Mouse (Mus musculus): ENCODE measurements around the gene Mpnd. TPM values are rescaled to one million over a fixed set of nuclear protein-coding genes. Genes with fewer than 3 reads are reported as not detected.

Mpnd gene
- polyA plus RNA-seq, 1 experiment from 2014 or later = 80.1 TPM

DNA sequence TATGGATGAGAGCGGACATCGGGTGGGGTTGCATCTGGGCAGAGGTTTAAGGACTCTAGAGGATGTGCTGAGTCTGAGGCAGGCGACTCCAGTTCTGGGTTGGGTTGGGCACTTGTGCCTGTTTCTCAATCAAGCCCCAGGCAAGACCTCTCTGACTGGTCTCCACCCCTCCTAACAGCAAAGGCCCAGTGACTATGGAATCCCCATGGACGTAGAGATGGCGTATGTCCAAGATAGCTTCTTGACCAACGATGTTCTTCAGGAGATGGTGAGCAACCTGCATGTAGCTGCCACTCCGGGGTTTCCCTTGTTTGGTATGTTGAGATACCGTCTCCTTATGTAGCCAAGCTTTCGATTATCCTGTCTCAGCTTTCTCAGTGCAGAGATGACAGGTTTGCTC lies 9.8 kb downstream of the Mpnd start:
- Histone ChIP-seq H3K4me3 (ENCODE audit: low read length) (no peak overlapping the region), H3K4me2 (ENCODE audit: low read depth, low read length) (no peak overlapping the region), H3K27ac (ENCODE audit: low read length) (no peak overlapping the region), H3K4me1 (replicated peaks; ENCODE audit: control insufficient read depth, insufficient read depth, low read length) (peaks cover 3% of the 10 kb centered on the region), H3K9me3 (ENCODE audit: control insufficient read depth, low read length) (peaks cover 2% of the 10 kb centered on the region; the same call in 1 of the 2 replicates), H3K36me3 (ENCODE audit: control insufficient read depth, insufficient read depth, low read length) (peaks cover 64% of the 10 kb centered on the region), H3K9ac (ENCODE audit: low read length) (no peak overlapping the region), H3K27me3 (ENCODE audit: control insufficient read depth, insufficient read depth, low read depth, low read length) (no peaks in the 10 kb centered on the region)
- 89% methylated on average over 9 of the region's 9 CpGs for WGBS
- ATAC-seq (ENCODE audit: low read depth) = no peak

DNA sequence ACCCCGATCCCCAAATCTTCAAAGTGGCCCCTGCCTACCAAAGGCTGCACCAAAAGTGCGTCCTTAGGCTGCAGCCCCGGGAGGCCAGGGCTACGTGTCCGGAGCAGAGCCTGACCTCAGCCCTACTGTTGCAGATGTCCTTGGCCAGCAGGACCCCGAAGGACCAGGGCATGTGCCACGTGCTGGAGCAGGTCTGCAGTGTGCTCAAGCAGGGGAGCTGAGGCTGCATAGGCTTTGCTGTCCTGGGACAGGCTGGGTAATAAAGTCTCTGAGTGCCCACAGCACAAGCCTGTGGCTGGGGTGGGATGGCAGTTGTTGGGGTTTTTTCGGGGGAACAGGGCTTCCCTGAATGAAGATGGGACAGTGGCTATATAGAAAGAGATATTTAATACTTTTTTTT lies 10.9 kb downstream of the Mpnd start:
- H3K4me2 ChIP-seq (ENCODE audit: low read depth, low read length) = no peak overlapping the region
- no peak overlapping the region for H3K4me3 ChIP-seq (ENCODE audit: low read length)
- no peak overlapping the region for H3K27ac ChIP-seq (ENCODE audit: low read length)
- ATAC-seq (ENCODE audit: low read depth) = no peak
- 87% methylated on average over 8 of the region's 8 CpGs for WGBS
- H3K36me3 ChIP-seq (ENCODE audit: control insufficient read depth, insufficient read depth, low read length) = peaks cover 63% of the 10 kb centered on the region
- H3K27me3 ChIP-seq (ENCODE audit: control insufficient read depth, insufficient read depth, low read depth, low read length) = no peaks in the 10 kb centered on the region
- H3K9me3 ChIP-seq (ENCODE audit: control insufficient read depth, low read length) = peaks cover 2% of the 10 kb centered on the region; the same call in 1 of the 2 replicates
- H3K9ac ChIP-seq (ENCODE audit: low read length) = no peak overlapping the region
- H3K4me1 ChIP-seq (replicated peaks; ENCODE audit: control insufficient read depth, insufficient read depth, low read length) = no peaks in the 10 kb centered on the region

DNA sequence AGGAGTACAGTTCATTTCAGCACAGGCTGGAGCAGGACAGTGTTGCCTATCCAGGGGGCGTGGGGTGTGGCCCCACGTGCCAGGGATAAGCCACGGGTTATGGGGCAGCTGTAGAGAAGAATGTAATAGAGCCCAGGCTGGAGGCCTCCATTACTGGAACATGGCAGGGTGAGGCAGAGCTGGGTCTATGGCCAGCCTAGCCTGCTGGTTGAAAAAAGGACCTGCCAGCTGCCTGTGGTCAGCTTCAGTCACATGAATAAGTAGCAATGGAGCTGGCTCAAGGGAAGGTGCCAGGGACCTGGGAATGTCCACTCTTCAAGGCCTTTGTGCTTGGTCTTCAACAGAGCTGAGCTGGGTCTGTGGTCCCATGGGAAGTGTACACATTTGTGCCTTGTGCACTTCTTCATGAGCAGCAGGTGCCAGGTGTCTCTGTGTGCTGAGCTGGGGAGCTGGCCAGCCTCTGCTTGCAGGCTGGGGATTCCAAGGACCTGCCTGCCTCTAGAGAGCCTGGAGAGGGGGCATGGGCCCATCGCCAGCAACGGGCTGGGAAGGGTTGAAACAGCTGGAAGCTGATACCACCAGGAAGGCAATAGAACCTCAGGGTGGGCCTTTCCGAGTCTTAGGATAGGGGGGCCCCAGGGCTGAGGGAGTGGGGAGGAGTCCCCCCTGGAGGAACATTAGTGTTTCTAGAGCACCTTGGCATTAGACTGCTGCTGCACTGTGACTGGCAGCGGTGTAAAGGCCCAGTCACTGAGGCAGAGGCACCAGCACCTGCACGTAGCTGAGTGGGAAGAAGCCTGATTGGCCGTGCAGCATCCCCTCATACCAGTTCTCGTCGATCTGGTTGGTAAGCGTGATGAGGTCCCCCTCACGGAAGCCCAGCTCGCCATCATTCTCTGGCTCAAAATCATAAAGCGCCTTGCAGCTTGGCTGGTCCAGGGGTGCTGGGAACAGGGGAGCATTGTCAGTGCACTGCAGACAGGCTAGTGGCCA lies 11.6 kb downstream of the Mpnd start:
- Histone ChIP-seq H3K9ac (ENCODE audit: low read length) (no peak overlapping the region), H3K27me3 (ENCODE audit: control insufficient read depth, insufficient read depth, low read depth, low read length) (no peaks in the 10 kb centered on the region), H3K27ac (ENCODE audit: low read length) (no peak overlapping the region), H3K4me1 (replicated peaks; ENCODE audit: control insufficient read depth, insufficient read depth, low read length) (no peaks in the 10 kb centered on the region), H3K4me3 (ENCODE audit: low read length) (no peak overlapping the region), H3K36me3 (ENCODE audit: control insufficient read depth, insufficient read depth, low read length) (peaks cover 56% of the 10 kb centered on the region), H3K4me2 (ENCODE audit: low read depth, low read length) (no peak overlapping the region), H3K9me3 (ENCODE audit: control insufficient read depth, low read length) (peaks cover 2% of the 10 kb centered on the region; the same call in 1 of the 2 replicates)
- 74% methylated on average over 15 of the region's 15 CpGs for WGBS
- no peak for ATAC-seq (ENCODE audit: low read depth)

DNA sequence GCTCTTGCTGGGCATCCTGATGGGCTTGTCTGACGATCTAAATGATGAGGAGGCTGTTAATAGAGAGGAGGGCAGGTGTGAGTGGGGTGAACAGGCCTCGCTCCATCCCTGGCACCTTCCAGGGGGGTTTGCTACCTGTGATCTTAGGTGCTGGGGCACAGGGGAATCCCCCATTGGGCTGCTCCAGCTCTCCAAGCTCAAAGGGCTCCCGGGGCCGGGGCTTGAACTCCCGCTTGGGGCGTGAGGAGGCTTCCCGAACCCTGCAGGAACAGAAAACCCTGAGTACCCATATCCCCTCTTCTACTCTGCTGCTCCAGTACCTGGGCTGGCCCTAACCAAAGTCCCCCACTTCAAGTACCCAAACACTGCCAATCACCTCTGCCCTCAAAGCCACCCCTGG lies 12.3 kb downstream of the Mpnd start:
- Histone ChIP-seq H3K4me1 (replicated peaks; ENCODE audit: control insufficient read depth, insufficient read depth, low read length) (no peaks in the 10 kb centered on the region), H3K4me3 (ENCODE audit: low read length) (no peak overlapping the region), H3K36me3 (ENCODE audit: control insufficient read depth, insufficient read depth, low read length) (peaks cover 54% of the 10 kb centered on the region), H3K27ac (ENCODE audit: low read length) (no peak overlapping the region), H3K9ac (ENCODE audit: low read length) (no peak overlapping the region), H3K4me2 (ENCODE audit: low read depth, low read length) (no peak overlapping the region), H3K9me3 (ENCODE audit: control insufficient read depth, low read length) (peaks cover 2% of the 10 kb centered on the region; the same call in 1 of the 2 replicates), H3K27me3 (ENCODE audit: control insufficient read depth, insufficient read depth, low read depth, low read length) (no peaks in the 10 kb centered on the region)
- WGBS = 85% methylated on average over 7 of the region's 7 CpGs
- ATAC-seq (ENCODE audit: low read depth) = 0 out of 2 replicates have a peak, but pooled peaks have one; percentile 4

DNA sequence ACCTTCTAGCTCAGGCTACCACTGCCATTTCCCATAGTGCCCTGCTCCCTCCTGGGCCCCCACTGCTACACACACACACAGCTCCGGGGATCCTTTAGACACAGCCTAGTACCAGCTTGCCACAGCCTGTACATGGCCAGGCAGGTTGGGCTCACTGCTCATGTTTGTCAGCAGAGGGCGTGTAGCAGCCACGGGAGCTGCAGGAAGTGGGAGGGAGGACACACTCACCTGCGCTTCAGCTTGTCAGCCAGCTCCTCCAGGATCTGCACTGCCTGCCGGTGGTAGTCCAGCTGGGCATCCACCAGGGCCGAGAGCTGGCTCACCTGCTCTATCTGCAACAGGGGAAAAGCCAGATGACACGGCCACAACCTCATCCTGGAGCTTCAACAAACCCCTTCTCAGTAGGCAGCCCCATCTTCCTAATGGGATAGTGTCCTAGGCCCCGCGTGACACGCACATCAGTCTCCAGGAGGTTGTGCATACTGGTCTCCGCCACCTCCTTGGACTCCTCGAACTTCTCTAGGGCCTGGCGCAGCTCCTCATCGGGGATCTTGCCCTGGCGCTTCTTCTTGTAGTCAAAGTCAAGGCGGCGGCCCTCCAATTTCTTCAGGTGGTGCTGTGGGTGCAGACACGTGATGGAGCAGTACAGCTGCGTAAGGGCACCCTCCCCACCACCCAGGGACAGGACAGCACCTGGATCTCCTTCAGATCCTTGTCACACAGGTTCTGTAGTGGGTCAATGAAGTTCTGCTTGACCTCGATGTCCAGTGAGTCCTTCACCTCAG lies 13.0 kb downstream of the Mpnd start:
- Histone ChIP-seq H3K4me1 (replicated peaks; ENCODE audit: control insufficient read depth, insufficient read depth, low read length) (no peaks in the 10 kb centered on the region), H3K27me3 (ENCODE audit: control insufficient read depth, insufficient read depth, low read depth, low read length) (no peaks in the 10 kb centered on the region), H3K36me3 (ENCODE audit: control insufficient read depth, insufficient read depth, low read length) (peaks cover 49% of the 10 kb centered on the region), H3K9me3 (ENCODE audit: control insufficient read depth, low read length) (peaks cover under 1% of the 10 kb centered on the region; the same call in 1 of the 2 replicates), H3K27ac (ENCODE audit: low read length) (no peak overlapping the region), H3K4me3 (ENCODE audit: low read length) (no peak overlapping the region), H3K4me2 (ENCODE audit: low read depth, low read length) (no peak overlapping the region), H3K9ac (ENCODE audit: low read length) (no peak overlapping the region)
- 71% methylated on average over 20 of the region's 20 CpGs for WGBS
- ATAC-seq (ENCODE audit: low read depth) = 0 out of 2 replicates have a peak, but pooled peaks have one; percentile 21

DNA sequence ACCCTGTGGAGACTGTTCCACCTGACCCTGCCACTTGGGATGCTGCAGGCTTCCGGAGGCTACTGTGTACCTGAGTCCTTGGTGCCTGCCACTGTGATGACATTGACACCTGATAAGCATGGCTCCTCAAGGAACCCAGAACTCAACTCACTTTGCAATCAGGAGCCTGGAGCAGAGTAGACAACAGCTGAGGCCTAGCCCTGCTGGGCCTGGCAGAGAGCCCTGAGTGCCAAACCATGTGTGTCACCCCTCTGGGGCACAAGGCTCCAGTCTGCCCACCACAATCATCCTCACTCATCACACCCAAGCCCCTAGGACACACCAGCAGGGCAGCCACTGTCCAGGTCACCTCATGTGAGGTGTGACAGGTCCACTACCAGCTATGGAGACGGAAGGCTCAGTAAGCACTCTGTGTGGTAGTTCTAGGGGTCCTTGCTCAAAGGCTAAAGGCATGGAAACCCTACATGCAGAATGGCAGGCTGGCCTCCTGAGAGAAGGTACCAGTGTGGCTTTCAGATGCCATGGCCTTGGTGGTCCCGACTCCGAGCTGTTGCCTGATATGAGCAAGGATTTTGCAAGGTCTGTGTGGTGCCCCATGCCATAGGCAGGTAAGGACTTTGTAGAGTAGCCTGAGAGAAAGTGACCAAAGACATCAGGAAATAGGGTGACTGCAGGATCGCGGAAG lies 15.0 kb downstream of the Mpnd start:
- H3K27me3 ChIP-seq (ENCODE audit: control insufficient read depth, insufficient read depth, low read depth, low read length) = no peaks in the 10 kb centered on the region
- no peak overlapping the region for H3K27ac ChIP-seq (ENCODE audit: low read length)
- H3K9me3 ChIP-seq (ENCODE audit: control insufficient read depth, low read length) = no peaks in the 10 kb centered on the region
- H3K4me1 ChIP-seq (replicated peaks; ENCODE audit: control insufficient read depth, insufficient read depth, low read length) = no peaks in the 10 kb centered on the region
- no peak overlapping the region for H3K4me3 ChIP-seq (ENCODE audit: low read length)
- H3K4me2 ChIP-seq (ENCODE audit: low read depth, low read length) = no peak overlapping the region
- H3K9ac ChIP-seq (ENCODE audit: low read length) = no peak overlapping the region
- ATAC-seq (ENCODE audit: low read depth) = no peak
- H3K36me3 ChIP-seq (ENCODE audit: control insufficient read depth, insufficient read depth, low read length) = peaks cover 36% of the 10 kb centered on the region
- 89% methylated on average over 6 of the region's 6 CpGs for WGBS

DNA sequence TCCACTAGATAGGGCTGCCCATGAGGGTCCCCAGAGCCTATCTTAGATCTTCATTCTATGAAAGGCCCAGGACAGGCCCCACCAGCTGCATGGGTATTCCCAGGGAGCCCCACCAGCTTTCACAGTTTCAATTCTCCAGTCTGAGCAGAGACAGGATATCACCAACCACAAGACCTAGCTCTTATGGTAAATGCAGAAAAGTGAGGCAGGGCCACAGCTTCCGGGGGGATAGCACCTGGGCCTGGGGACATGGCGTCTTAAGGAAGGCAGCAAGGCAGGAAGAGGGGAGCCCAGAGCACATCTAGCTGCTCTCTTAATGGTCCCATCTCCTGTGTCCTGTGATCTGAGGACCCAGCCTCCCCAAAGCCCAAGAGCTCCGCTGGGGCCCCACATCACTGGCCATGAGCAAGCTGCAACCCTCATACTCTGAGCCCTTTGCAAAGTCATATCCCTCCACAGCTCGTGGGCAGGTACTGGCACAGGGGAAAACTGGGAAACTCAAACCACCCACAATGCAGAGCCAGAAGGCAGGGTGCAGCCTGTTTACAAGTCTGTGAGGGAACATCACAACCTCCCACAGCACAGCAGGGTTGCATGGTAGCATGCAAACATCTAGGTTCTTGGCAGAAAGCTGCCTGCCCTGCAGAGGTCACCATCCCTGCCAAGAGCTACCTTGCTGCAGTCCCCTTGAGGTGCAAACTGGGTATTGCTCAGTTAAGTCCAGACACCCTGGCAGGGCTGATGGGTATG lies 15.8 kb downstream of the Mpnd start:
- no peak overlapping the region for H3K4me2 ChIP-seq (ENCODE audit: low read depth, low read length)
- H3K36me3 ChIP-seq (ENCODE audit: control insufficient read depth, insufficient read depth, low read length) = peaks cover 28% of the 10 kb centered on the region
- no peaks in the 10 kb centered on the region for H3K27me3 ChIP-seq (ENCODE audit: control insufficient read depth, insufficient read depth, low read depth, low read length)
- no peaks in the 10 kb centered on the region for H3K9me3 ChIP-seq (ENCODE audit: control insufficient read depth, low read length)
- H3K4me1 ChIP-seq (replicated peaks; ENCODE audit: control insufficient read depth, insufficient read depth, low read length) = no peaks in the 10 kb centered on the region
- no peak overlapping the region for H3K27ac ChIP-seq (ENCODE audit: low read length)
- 81% methylated on average over 4 of the region's 4 CpGs for WGBS
- H3K4me3 ChIP-seq (ENCODE audit: low read length) = no peak overlapping the region
- H3K9ac ChIP-seq (ENCODE audit: low read length) = no peak overlapping the region
- no peak for ATAC-seq (ENCODE audit: low read depth)

DNA sequence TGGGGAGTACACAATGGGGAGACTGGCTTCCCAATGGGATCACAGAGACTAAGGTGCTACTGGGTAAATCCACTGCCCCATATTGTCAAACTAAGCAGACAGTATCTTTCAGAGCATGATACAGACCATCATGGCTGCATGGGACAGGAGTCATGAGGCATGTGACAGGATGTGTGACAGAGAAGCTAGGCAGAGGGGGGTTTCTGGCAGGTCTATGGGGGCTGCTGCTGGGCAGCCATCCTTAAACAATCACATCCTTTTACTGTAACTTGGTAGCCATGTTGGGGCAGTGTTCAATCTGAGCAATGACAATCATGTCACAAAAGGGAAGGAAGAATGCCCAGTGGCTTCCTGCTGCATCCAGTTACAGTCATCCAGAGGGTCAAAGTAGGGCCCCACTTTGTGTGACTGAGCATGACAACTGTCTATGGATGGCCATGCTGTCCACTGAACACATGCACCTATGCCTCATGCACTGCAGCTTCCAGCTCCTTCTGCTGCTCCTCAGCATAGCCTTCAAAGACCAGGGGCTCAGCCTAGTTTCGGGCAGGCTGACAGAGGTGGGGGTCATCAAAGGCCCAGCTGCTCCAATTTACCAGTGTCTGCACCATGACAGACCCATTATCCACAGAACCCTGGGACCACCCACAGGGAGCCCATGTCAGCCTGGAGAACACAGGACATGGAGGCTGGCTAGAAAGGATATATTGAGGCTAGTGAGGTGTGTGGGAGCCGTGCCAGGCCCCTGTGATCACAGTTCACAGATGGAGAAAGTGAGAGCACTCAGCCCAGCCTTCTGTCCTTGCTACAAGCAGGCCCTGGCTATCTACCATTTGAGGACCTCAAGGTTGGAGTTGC lies 16.8 kb downstream of the Mpnd start:
- Histone ChIP-seq H3K36me3 (ENCODE audit: control insufficient read depth, insufficient read depth, low read length) (peaks cover 19% of the 10 kb centered on the region), H3K9me3 (ENCODE audit: control insufficient read depth, low read length) (no peaks in the 10 kb centered on the region), H3K9ac (ENCODE audit: low read length) (no peak overlapping the region), H3K4me2 (ENCODE audit: low read depth, low read length) (no peak overlapping the region), H3K4me1 (replicated peaks; ENCODE audit: control insufficient read depth, insufficient read depth, low read length) (no peaks in the 10 kb centered on the region), H3K4me3 (ENCODE audit: low read length) (no peak overlapping the region), H3K27ac (ENCODE audit: low read length) (no peak overlapping the region), H3K27me3 (ENCODE audit: control insufficient read depth, insufficient read depth, low read depth, low read length) (no peaks in the 10 kb centered on the region)
- WGBS = 81% methylated on average over 2 of the region's 2 CpGs
- ATAC-seq (ENCODE audit: low read depth) = no peak

Measured in lung, embryonic 16.5 days (tissue).